32 mouse cellular contexts compared by ENCODE assay signal in genomic region chr1:166268218-166268617, GRCm38 (mm10). TPM values are rescaled to one million over a fixed set of nuclear protein-coding genes. Genes with fewer than 3 reads are reported as not detected.
DNase-seq lines count a peak whose midpoint lies in the region; ATAC-seq lines count a peak whose summit lies in the region.
"Had no signal": no experiment of that assay in that cellular context is flagged by ENCODE, and none has a peak within 500 bp of the region (broad histone marks: within the 10 kb centered on the region; RNA-seq: fewer than 3 reads in every experiment).

No protein-coding gene starts in this region.

- H3K27ac ChIP-seq in lung, embryonic 16.5 days (ENCODE audit: low read length) = no peak overlapping the region
- H3K27ac ChIP-seq in midbrain, embryonic 16.5 days (ENCODE audit: low read length) = no peak overlapping the region
- H3K27ac ChIP-seq: embryonic facial prominence, embryonic 12.5 days; embryonic facial prominence, embryonic 15.5 days; gastrocnemius, adult 2 months; heart, embryonic 15.5 days; hindbrain, embryonic 13.5 days; intestine, embryonic 15.5 days had no signal

- H3K4me2 ChIP-seq in lung, embryonic 16.5 days (ENCODE audit: low read depth, low read length) = no peak overlapping the region
- no peak overlapping the region for H3K4me2 ChIP-seq in midbrain, embryonic 16.5 days (ENCODE audit: low read length)
- H3K4me2 ChIP-seq: embryonic facial prominence, embryonic 12.5 days; embryonic facial prominence, embryonic 15.5 days; heart, embryonic 12.5 days; heart, embryonic 15.5 days; hindbrain, embryonic 13.5 days; intestine, embryonic 15.5 days had no signal

- no peak overlapping the region for H3K4me3 ChIP-seq in lung, embryonic 16.5 days (ENCODE audit: low read length)
- no peak overlapping the region for H3K4me3 ChIP-seq in midbrain, embryonic 16.5 days (ENCODE audit: low read depth, low read length)
- H3K4me3 ChIP-seq: embryonic facial prominence, embryonic 12.5 days; embryonic facial prominence, embryonic 15.5 days; gastrocnemius, adult 2 months; heart, embryonic 12.5 days; heart, embryonic 15.5 days; hindbrain, embryonic 13.5 days; intestine, embryonic 15.5 days had no signal

- WGBS in lung, embryonic 16.5 days = 81% methylated on average over 5 of the region's 5 CpGs
- WGBS in midbrain, embryonic 16.5 days = 94% methylated on average over 5 of the region's 5 CpGs

- no peaks in the 10 kb centered on the region for H3K36me3 ChIP-seq in lung, embryonic 16.5 days (ENCODE audit: control insufficient read depth, insufficient read depth, low read length)
- H3K36me3 ChIP-seq in midbrain, embryonic 16.5 days (ENCODE audit: control insufficient read depth, insufficient read depth, low read length) = peaks cover 5% of the 10 kb centered on the region; the same call in 1 of the 2 replicates
- H3K36me3 ChIP-seq: embryonic facial prominence, embryonic 12.5 days; embryonic facial prominence, embryonic 15.5 days; G1E; heart, embryonic 12.5 days; heart, embryonic 15.5 days; intestine, embryonic 15.5 days had no signal

- DNase-seq in lung, postnatal 4 days = no peak
- DNase-seq in A20 (ENCODE audit: low read depth, low spot score) = peak; percentile 53
- DNase-seq in cerebellum, adult 11 months = no peak
- DNase-seq in layer of hippocampus, postnatal 25 days (ENCODE audit: extremely low spot score in 1 of 2, low spot score in 1 of 2) = no peak
- DNase-seq: adrenal gland, adult 2 months; adrenal gland, postnatal 14 days; B cell, adult 2 months; cerebellum, adult 18-20 months; cerebellum, adult 9-10 months; cerebellum, postnatal 14 days; forebrain, postnatal 0 days; gastrocnemius, adult 2 months; gastrocnemius, postnatal 14 days; heart, postnatal 10 days; heart, postnatal 4 days had no signal

- 0 out of 2 replicates have a peak, but pooled peaks cover 2% of the 10 kb centered on the region for H3K4me1 ChIP-seq in lung, embryonic 16.5 days (replicated peaks; ENCODE audit: control insufficient read depth, insufficient read depth, low read length)
- no peaks in the 10 kb centered on the region for H3K4me1 ChIP-seq in midbrain, embryonic 16.5 days (ENCODE audit: control insufficient read depth, insufficient read depth, low read length)
- H3K4me1 ChIP-seq: embryonic facial prominence, embryonic 12.5 days; embryonic facial prominence, embryonic 15.5 days; heart, embryonic 15.5 days; hindbrain, embryonic 13.5 days; intestine, embryonic 15.5 days had no signal

- no peaks in the 10 kb centered on the region for H3K27me3 ChIP-seq in lung, embryonic 16.5 days (ENCODE audit: control insufficient read depth, insufficient read depth, low read depth, low read length)
- H3K27me3 ChIP-seq in midbrain, embryonic 16.5 days (ENCODE audit: control insufficient read depth, insufficient read depth, low read depth, low read length) = no peaks in the 10 kb centered on the region
- H3K27me3 ChIP-seq: embryonic facial prominence, embryonic 12.5 days; embryonic facial prominence, embryonic 15.5 days; heart, embryonic 12.5 days; heart, embryonic 15.5 days; hindbrain, embryonic 13.5 days; intestine, embryonic 15.5 days; Patski had no signal

- no peak overlapping the region for H3K9ac ChIP-seq in lung, embryonic 16.5 days (ENCODE audit: low read length)
- H3K9ac ChIP-seq in midbrain, embryonic 16.5 days (ENCODE audit: low read depth, low read length) = no peak overlapping the region
- H3K9ac ChIP-seq: embryonic facial prominence, embryonic 12.5 days; embryonic facial prominence, embryonic 15.5 days; forebrain, postnatal 0 days; heart, embryonic 12.5 days; heart, embryonic 15.5 days; hindbrain, embryonic 13.5 days; intestine, embryonic 15.5 days had no signal

- no peaks in the 10 kb centered on the region for H3K9me3 ChIP-seq in lung, embryonic 16.5 days (ENCODE audit: control insufficient read depth, low read length)
- H3K9me3 ChIP-seq in midbrain, embryonic 16.5 days (replicated peaks; ENCODE audit: control insufficient read depth, low read length, poor library complexity, severe bottlenecking) = no peaks in the 10 kb centered on the region
- H3K9me3 ChIP-seq: embryonic facial prominence, embryonic 12.5 days; embryonic facial prominence, embryonic 15.5 days; G1E; heart, embryonic 12.5 days; heart, embryonic 15.5 days; hindbrain, embryonic 13.5 days; intestine, embryonic 15.5 days had no signal

- peak; percentile 34; the same call in 1 of the 2 replicates for ATAC-seq in lung, embryonic 16.5 days (ENCODE audit: low read depth)
- peak; percentile 77 for ATAC-seq in common myeloid progenitor, adult 5-6 weeks (replicated peaks; ENCODE audit: low read depth, poor library complexity, severe bottlenecking)
- peak; percentile 61 for ATAC-seq in megakaryocyte, adult 5-6 weeks (ENCODE audit: poor library complexity, severe bottlenecking)
- no peak for ATAC-seq in midbrain, embryonic 16.5 days
- ATAC-seq: forebrain, embryonic 14.5 days; forebrain, postnatal 0 days; hindbrain, embryonic 16.5 days; intestine, embryonic 15.5 days; Patski had no signal

RNA-seq across cellular contexts. Expression of gene Ildr2, which starts 14.3 kb away (rescaled TPM):
- polyA plus RNA-seq in lung, embryonic 16.5 days (2015; fragmentation: Nextera tagmentation; extraction: Ambion mirVana) = 0.98 and 1.1 TPM in 2 replicates
- total RNA-seq in common myeloid progenitor, adult 5-6 weeks (2017) = not detected in 2 replicates
- total RNA-seq in megakaryocyte, adult 5-6 weeks (2015) = 0.02 TPM in 1 of 2 replicates, not detected in the other
- total RNA-seq in megakaryocyte, adult 5-6 weeks (2017) = 0.16 TPM in 1 of 2 replicates, not detected in the other
- polyA plus RNA-seq in midbrain, embryonic 16.5 days (2015; fragmentation: Nextera tagmentation; extraction: Ambion mirVana) = 4.0 and 4.5 TPM in 2 replicates
- 10 to 100 TPM; 66.8 to 70.1 TPM for total RNA-seq in layer of hippocampus, postnatal 25 days (2021)
- total RNA-seq: CH12.LX had no signal
- polyA plus RNA-seq: G1E had no signal

RNA-seq across cellular contexts. Expression of gene Mael, which starts 29.7 kb away (rescaled TPM):
- not detected in 2 replicates for polyA plus RNA-seq in lung, embryonic 16.5 days (2015; fragmentation: Nextera tagmentation; extraction: Ambion mirVana)
- not detected in 2 replicates for total RNA-seq in common myeloid progenitor, adult 5-6 weeks (2017)
- total RNA-seq in megakaryocyte, adult 5-6 weeks (2015) = not detected in 2 replicates
- total RNA-seq in megakaryocyte, adult 5-6 weeks (2017) = not detected in 2 replicates
- polyA plus RNA-seq in midbrain, embryonic 16.5 days (2015; fragmentation: Nextera tagmentation; extraction: Ambion mirVana) = 0.14 TPM in 1 of 2 replicates, not detected in the other
- under 1 TPM in 1 of 2 experiments, not detected in 1; 0.31 TPM for total RNA-seq in layer of hippocampus, postnatal 25 days (2021)
- total RNA-seq: adrenal gland, adult 2 months; adrenal gland, postnatal 14 days; adrenal gland, postnatal 4 days; CH12.LX; gastrocnemius, adult 2 months; gastrocnemius, postnatal 14 days; heart, postnatal 10 days; heart, postnatal 4 days had no signal
- polyA plus RNA-seq: adrenal gland, adult 2 months; embryonic facial prominence, embryonic 15.5 days; forebrain, embryonic 11.5 days; forebrain, embryonic 14.5 days; forebrain, postnatal 0 days; G1E; heart, embryonic 12.5 days; hindbrain, embryonic 13.5 days; intestine, embryonic 15.5 days; Patski had no signal

Comparison
In these comparisons a context has a peak if more than half of its experiments do, and no peak if none do; other contexts are left out.
1. RNA of gene Ildr2, which starts 14.3 kb away (total RNA-seq): 66.8 to 70.1 TPM in layer of hippocampus, postnatal 25 days; not detected in common myeloid progenitor, adult 5-6 weeks and 0.02 to 0.16 TPM in megakaryocyte, adult 5-6 weeks; every median in the first group is over 10 times any median in the second.